Mouse (Mus musculus): Measurements from ENCODE around the gene Slc35f1.

Slc35f1 gene

GRCm38 (mm10) chr10:53115673-53116398 is 425.5 kb downstream of the Slc35f1 start:
- DNase-seq = no peak

DNA sequence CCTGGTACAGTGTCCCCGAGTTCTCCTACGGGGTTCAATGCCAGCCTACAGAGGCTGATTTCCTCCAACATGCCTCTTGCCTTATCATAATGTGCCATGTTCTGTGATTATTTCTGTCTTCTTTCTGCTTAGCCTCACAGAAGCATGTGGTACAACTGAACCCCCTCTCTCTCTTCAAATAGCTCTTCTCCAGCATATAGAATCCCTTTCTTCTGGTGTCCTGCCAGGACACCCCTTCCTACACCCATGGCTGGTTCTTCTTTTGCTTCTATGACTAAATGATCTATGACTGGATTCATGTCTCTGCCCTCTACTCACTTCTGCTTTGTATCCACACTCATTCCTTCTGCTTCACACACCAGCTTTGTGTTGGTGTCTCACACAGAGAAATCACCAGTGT is 430.3 kb downstream of the Slc35f1 start:
- DNase-seq = no peak

DNA sequence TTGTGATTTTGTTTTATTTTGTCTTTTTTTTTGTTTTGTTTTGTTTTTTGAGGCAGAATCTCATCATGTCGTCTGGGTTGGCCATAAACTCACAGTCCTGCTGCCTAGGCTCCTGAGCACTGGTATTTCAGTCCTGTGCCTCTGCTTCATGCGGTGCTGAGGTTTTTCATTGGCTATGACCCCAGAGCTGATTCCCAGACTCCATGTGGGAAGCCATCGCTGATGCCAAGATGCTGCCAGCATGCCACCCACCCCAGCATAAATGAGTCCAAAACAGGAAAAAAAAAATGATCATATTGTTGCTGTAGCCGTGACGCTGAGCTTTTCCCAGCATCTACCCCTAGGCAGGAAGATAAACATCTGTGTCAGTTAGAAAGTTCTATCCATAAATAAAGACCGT is 434.0 kb downstream of the Slc35f1 start:
- DNase-seq = peak; percentile 24

- no peak for DNase-seq
Observed at GRCm38 (mm10) chr10:53132707-53133106, 442.4 kb downstream of the Slc35f1 start.

GRCm38 (mm10) chr10:53150321-53150720 is 460.0 kb downstream of the Slc35f1 start:
- no peak for DNase-seq

GRCm38 (mm10) chr10:53150916-53151315 is 460.6 kb downstream of the Slc35f1 start:
- DNase-seq = no peak

GRCm38 (mm10) chr10:53156374-53156773 is 466.0 kb downstream of the Slc35f1 start:
- DNase-seq = no peak

- DNase-seq = no peak
Observed at GRCm38 (mm10) chr10:53157740-53158139, 467.4 kb downstream of the Slc35f1 start.
